Mouse (Mus musculus): Measurements from ENCODE around the gene Tmc5.

DNA sequence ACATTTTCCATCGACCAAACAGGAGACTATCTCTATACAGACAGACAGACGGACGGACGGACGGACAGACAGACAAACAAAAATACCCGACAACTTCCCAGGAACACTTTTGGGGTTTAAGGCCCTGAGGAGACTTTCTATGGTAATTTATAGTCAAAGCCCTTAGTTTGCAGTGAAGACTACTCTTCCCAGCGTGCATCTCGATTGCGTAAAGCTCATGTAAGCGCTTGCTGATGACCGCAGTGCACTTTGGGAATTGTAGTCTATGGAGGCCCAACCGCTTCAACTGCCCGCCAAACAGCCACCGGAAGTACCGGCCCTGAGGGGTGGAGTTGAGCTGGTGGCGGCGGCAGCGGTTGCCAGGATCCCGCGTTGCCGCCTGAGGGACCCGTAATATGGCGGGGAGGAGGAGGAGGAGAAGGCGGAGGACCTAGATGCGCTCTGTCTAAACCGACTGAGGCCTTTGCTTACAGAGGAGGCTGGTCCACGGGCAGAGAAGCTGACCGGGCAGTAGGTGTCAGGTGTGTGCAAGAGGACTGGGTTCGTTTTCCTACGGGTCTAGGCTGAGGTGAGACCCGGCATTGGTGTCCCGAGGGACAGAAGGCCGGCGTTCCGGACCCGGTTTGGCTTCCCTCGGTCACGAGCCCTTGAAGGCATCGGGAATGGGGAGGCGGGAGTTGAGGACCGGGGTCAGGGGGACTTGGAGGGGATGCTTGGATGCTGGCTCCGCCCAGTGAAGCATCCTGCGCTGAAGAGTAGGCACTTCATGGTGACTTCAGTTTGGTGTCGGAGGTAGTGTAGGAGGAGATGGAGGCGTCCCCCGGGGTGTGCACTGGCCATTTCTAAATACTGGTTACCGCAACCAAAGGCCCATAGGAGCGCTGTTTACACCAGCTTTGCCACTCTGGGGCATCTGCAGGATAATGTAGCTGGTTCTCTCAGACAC, 115.4 kb downstream of the Tmc5 start, which contains the start of gene Ccp110:
- no peak for TF ChIP-seq CTCF (IDR thresholded peaks at IDR 0.05; ENCODE audit: low read depth)
- TF ChIP-seq EP300 (IDR thresholded peaks at IDR 0.05; ENCODE audit: low read depth): no peak

All from heart, postnatal 0 days (tissue).